Mouse (Mus musculus) hindbrain, embryonic 10.5 days (tissue): ENCODE data around the gene Ier5l. TPM values are rescaled to one million over a fixed set of nuclear protein-coding genes. Genes with fewer than 3 reads are reported as not detected.
A peak's percentile ranks its signal among the peaks of the same experiment; 100 is the strongest.

Experiments
- DNase-seq: peaks from one replicate; pipeline ENCODE4 v3.0.0-alpha.2; 2017; ENCODE audit warnings: low spot score
- H3K27ac ChIP-seq: fragments of 300-500 bp; sonication (generic); 2 replicates; pipeline ENCODE4 v1.5.1; 2016; ENCODE audit warnings: mild to moderate bottlenecking, moderate library complexity
- H3K27me3 ChIP-seq: fragments of 300-500 bp; sonication (generic); 2 replicates; pipeline ENCODE4 v1.6.1; 2016; ENCODE audit warnings: mild to moderate bottlenecking; ENCODE audit not compliant: poor library complexity, insufficient read depth, severe bottlenecking
- H3K36me3 ChIP-seq: fragments of 300-500 bp; sonication (generic); 2 replicates; pipeline ENCODE4 v1.6.1; 2016; ENCODE audit warnings: mild to moderate bottlenecking, moderate library complexity
- H3K4me1 ChIP-seq: fragments of 300-500 bp; sonication (generic); replicated peaks from 2 replicates; pipeline ENCODE4 v1.6.1; 2016; ENCODE audit warnings: mild to moderate bottlenecking
- H3K4me3 ChIP-seq: fragments of 300-500 bp; sonication (generic); 2 replicates; pipeline ENCODE4 v1.5.1; 2016; ENCODE audit warnings: mild to moderate bottlenecking, moderate library complexity
- H3K9me3 ChIP-seq: fragments of 300-500 bp; sonication (generic); 2 replicates; pipeline ENCODE4 v1.6.1; 2016; ENCODE audit warnings: mild to moderate bottlenecking, moderate library complexity
- WGBS: fragments of 180-500 bp; shearing (Covaris S2); methylation state at CpG from one replicate; pipeline ENCODE4 v1.1.7; 2016; 5-methylcytosine and 5-hydroxymethylcytosine counted together
- polyA plus RNA-seq: library from polyadenylated mRNA; unstranded; fragments of >200 nt; fragmentation: Nextera tagmentation; extraction: Ambion mirVana; gene quantifications from 2 replicates; pipeline ENCODE4 v1.2.1, GENCODE M21; 2016

Ier5l gene
- polyA plus RNA-seq, result 3.1 and 3.3 TPM in 2 replicates

GRCm38 (mm10) chr2:30474039-30474438, at the start of gene Ier5l:
Gene Ier5l, minus strand, starts transcription at chr2:30474219.
- Histone ChIP-seq H3K4me3 (peak within 1 kb of the TSS; percentile 97), H3K27me3 (peaks cover 18% of the 10 kb centered on the region), H3K9me3 (no peaks in the 10 kb centered on the region), H3K36me3 (no peaks in the 10 kb centered on the region), H3K27ac (peak within 1 kb of the TSS; percentile 99), H3K4me1 (peaks cover 61% of the 10 kb centered on the region)
- under 1% methylated on average over 37 of the region's 37 CpGs for WGBS
- peak; percentile 97 for DNase-seq

GRCm38 (mm10) chr2:30523727-30524126, 49.7 kb upstream of the Ier5l start:
- H3K36me3 ChIP-seq, result no peaks in the 10 kb centered on the region
- WGBS, result 76% methylated on average over 8 of the region's 8 CpGs
- no peak overlapping the region for H3K27ac ChIP-seq
- no peak overlapping the region for H3K4me3 ChIP-seq
- peaks cover 25% of the 10 kb centered on the region for H3K4me1 ChIP-seq
- no peak for DNase-seq
- H3K27me3 ChIP-seq, result no peaks in the 10 kb centered on the region
- H3K9me3 ChIP-seq, result no peaks in the 10 kb centered on the region

- no peaks in the 10 kb centered on the region for H3K36me3 ChIP-seq
- WGBS, result 82% methylated on average over 16 of the region's 16 CpGs
- H3K27ac ChIP-seq, result no peak overlapping the region
- no peak for DNase-seq
- H3K4me1 ChIP-seq, result peaks cover 12% of the 10 kb centered on the region
- no peak overlapping the region for H3K4me3 ChIP-seq
- no peaks in the 10 kb centered on the region for H3K27me3 ChIP-seq
- H3K9me3 ChIP-seq, result no peaks in the 10 kb centered on the region
Measured at GRCm38 (mm10) chr2:30510711-30511380, 36.8 kb upstream of the Ier5l start.

GRCm38 (mm10) chr2:30507138-30507727, 33.2 kb upstream of the Ier5l start:
- Histone ChIP-seq H3K27me3 (no peaks in the 10 kb centered on the region), H3K36me3 (no peaks in the 10 kb centered on the region), H3K4me1 (peaks cover 14% of the 10 kb centered on the region; the same call in 1 of the 2 replicates), H3K9me3 (no peaks in the 10 kb centered on the region), H3K27ac (no peak overlapping the region), H3K4me3 (no peak overlapping the region)
- WGBS, result 53% methylated on average over 11 of the region's 11 CpGs
- DNase-seq, result no peak

GRCm38 (mm10) chr2:30503677-30504621, 29.9 kb upstream of the Ier5l start:
- no peak for DNase-seq
- H3K27me3 ChIP-seq, result no peaks in the 10 kb centered on the region
- H3K9me3 ChIP-seq, result no peaks in the 10 kb centered on the region
- H3K4me1 ChIP-seq, result peaks cover 14% of the 10 kb centered on the region; the same call in 1 of the 2 replicates
- H3K36me3 ChIP-seq, result no peaks in the 10 kb centered on the region
- 51% methylated on average over 23 of the region's 23 CpGs for WGBS
- H3K4me3 ChIP-seq, result no peak overlapping the region
- peak overlapping the region; percentile 50 for H3K27ac ChIP-seq

- H3K27ac ChIP-seq, result no peak overlapping the region
- DNase-seq, result no peak
- H3K4me3 ChIP-seq, result no peak overlapping the region
- no peaks in the 10 kb centered on the region for H3K9me3 ChIP-seq
- H3K36me3 ChIP-seq, result no peaks in the 10 kb centered on the region
- no peaks in the 10 kb centered on the region for H3K27me3 ChIP-seq
- WGBS, result 79% methylated on average over 7 of the region's 7 CpGs
- peaks cover 14% of the 10 kb centered on the region; the same call in 1 of the 2 replicates for H3K4me1 ChIP-seq
Measured at GRCm38 (mm10) chr2:30501701-30502100, 27.7 kb upstream of the Ier5l start.

- WGBS, result 26% methylated on average over 22 of the region's 22 CpGs
- DNase-seq, result peak; percentile 79
- Histone ChIP-seq H3K27me3 (no peaks in the 10 kb centered on the region), H3K9me3 (no peaks in the 10 kb centered on the region), H3K4me1 (peaks cover 16% of the 10 kb centered on the region), H3K36me3 (no peaks in the 10 kb centered on the region), H3K4me3 (peak overlapping the region; percentile 48), H3K27ac (peak overlapping the region; percentile 84)
Measured at GRCm38 (mm10) chr2:30495909-30496861, 22.2 kb upstream of the Ier5l start.

GRCm38 (mm10) chr2:30495000-30495908, 21.2 kb upstream of the Ier5l start:
- Histone ChIP-seq H3K27ac (peak overlapping the region; percentile 84), H3K4me3 (peak overlapping the region; percentile 48), H3K4me1 (peaks cover 16% of the 10 kb centered on the region), H3K36me3 (no peaks in the 10 kb centered on the region), H3K9me3 (no peaks in the 10 kb centered on the region), H3K27me3 (no peaks in the 10 kb centered on the region)
- no peak for DNase-seq
- 80% methylated on average over 8 of the region's 8 CpGs for WGBS

GRCm38 (mm10) chr2:30490384-30490783, 16.4 kb upstream of the Ier5l start:
- no peak overlapping the region for H3K27ac ChIP-seq
- H3K27me3 ChIP-seq, result no peaks in the 10 kb centered on the region
- 80% methylated on average over 2 of the region's 2 CpGs for WGBS
- no peak overlapping the region for H3K4me3 ChIP-seq
- H3K9me3 ChIP-seq, result no peaks in the 10 kb centered on the region
- no peaks in the 10 kb centered on the region for H3K36me3 ChIP-seq
- DNase-seq, result no peak
- peaks cover 8% of the 10 kb centered on the region; the same call in 1 of the 2 replicates for H3K4me1 ChIP-seq

GRCm38 (mm10) chr2:30487597-30487996, 13.6 kb upstream of the Ier5l start:
- WGBS, result 33% methylated on average over 7 of the region's 7 CpGs
- Histone ChIP-seq H3K9me3 (no peaks in the 10 kb centered on the region), H3K36me3 (no peaks in the 10 kb centered on the region), H3K27ac (peak overlapping the region; percentile 54), H3K4me1 (peaks cover 10% of the 10 kb centered on the region), H3K27me3 (no peaks in the 10 kb centered on the region), H3K4me3 (no peak overlapping the region)
- DNase-seq, result no peak

GRCm38 (mm10) chr2:30478526-30478925, 4.5 kb upstream of the Ier5l start:
- Histone ChIP-seq H3K4me3 (no peak overlapping the region), H3K27ac (no peak overlapping the region), H3K27me3 (peaks cover 14% of the 10 kb centered on the region; the same call in 1 of the 2 replicates), H3K9me3 (no peaks in the 10 kb centered on the region), H3K36me3 (no peaks in the 10 kb centered on the region), H3K4me1 (peaks cover 38% of the 10 kb centered on the region)
- 64% methylated on average over 1 of the region's 1 CpGs for WGBS
- DNase-seq, result no peak
